Mouse (Mus musculus) gastrocnemius, postnatal 4 days (tissue): Measurements from ENCODE around the gene Rps27l. TPM values are rescaled to one million over a fixed set of nuclear protein-coding genes. Genes with fewer than 3 reads are reported as not detected.
"Not testable (repeated sequence)": the region's sequence is repeated elsewhere in the genome, so short reads cannot be mapped to it uniquely, and the experiment has no call there.

Experiments
- DNase-seq, 2 experiments: peaks; one replicate each; pipeline ENCODE4 v3.0.0; 2021 to 2022; ENCODE audit warnings: low spot score in 2 of 2, mixed read lengths in 2 of 2
- long read RNA-seq, 2 experiments: library from polyadenylated mRNA; stranded (forward); transcript quantifications; one replicate each; pipeline ENCODE4 v2.0.0; 2021
- total RNA-seq, 2 experiments: library from RNA; stranded (reverse); gene quantifications; 2 replicates each; pipeline ENCODE4 v1.2.3; 2021

Rps27l gene
- 100 to 1,000 TPM; 185 to 210 TPM for total RNA-seq
- long read RNA-seq, experiment 1, transcript Rps27l-201 (4 exons, 499 nt) = major isoform, 79 of 83 reads
- long read RNA-seq, experiment 1, partial matches to known transcripts = 3 of 83 reads
- long read RNA-seq, experiment 1, other reads (novel, unspliced or antisense) = 1 of 83 reads
- long read RNA-seq, experiment 2, transcript Rps27l-201 (4 exons, 499 nt) = major isoform, 68 of 70 reads
- long read RNA-seq, experiment 2, partial matches to known transcripts = 0 of 70 reads
- long read RNA-seq, experiment 2, other reads (novel, unspliced or antisense) = 0 of 70 reads

DNA sequence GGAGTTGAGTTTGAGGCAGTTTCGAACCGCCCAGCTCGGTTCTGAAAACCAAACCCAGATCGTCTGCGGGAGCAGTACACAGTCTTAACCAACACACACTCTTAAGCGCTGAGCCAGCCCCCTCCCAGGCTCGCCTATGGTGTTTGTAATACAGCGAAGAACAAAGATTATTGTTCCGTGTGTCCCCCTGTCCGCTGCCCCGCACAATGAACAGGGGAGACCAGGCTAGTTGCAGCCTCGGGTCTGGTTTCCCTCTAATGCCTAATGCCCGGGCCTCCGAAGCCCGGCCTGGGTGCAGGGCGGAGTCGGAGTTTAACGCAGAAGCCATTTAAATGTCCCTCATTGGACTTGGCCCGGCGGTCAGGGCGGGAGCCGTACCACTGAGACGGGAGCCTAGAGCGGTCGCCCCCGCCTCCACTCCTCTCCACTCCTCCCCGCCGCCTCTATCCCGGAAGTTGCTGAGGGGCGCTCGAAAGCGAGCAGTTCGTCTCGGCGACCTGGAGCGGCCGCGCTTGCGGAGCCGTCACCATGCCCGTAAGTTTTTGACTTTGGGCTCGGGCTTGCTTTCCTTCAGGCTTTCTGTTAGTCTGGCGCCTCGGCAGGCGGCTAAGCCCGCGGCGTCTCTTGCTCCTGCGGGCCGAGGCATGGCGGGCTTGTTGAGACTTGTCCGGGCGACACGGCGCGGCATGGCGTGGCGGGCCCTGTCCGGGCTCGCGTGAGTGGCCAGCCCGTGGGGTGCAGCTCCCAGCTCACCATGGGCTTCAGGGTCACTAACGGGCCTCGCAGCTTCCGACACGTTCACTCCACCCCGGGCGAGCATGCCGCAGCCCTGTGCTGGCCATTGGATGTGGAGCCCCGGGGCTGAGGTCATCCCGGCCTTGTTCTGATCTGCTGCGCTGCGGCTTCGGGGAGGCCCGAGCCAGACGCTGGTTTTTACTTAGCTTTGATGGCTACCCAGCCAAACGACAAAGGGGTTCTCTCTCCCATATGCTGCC lies at the start of gene Rps27l:
Gene Rps27l (plus strand): TSS at position 440 of the 995 bp plus-strand sequence.
- peak; percentile 90 to 94 for DNase-seq

DNA sequence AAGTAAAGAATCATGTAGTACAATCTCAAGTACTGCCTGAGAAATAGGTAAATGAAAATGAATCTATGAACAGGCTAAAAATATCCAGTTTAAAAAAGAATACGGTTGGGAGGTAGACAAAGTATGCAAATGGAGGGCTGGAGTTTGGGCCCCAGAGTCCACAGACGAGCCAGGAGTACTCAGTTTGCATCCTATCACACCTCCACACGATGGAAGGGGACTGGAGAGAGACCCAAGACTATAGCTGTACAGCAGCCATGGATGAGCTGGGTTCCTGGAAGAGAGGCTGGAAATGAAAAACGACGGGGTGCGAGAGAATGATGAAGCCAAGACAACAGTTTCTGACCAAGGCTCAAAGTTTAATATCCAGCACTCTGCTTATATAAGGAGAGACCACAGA lies 48.9 kb upstream of the Rps27l start:
- DNase-seq = no peak

DNA sequence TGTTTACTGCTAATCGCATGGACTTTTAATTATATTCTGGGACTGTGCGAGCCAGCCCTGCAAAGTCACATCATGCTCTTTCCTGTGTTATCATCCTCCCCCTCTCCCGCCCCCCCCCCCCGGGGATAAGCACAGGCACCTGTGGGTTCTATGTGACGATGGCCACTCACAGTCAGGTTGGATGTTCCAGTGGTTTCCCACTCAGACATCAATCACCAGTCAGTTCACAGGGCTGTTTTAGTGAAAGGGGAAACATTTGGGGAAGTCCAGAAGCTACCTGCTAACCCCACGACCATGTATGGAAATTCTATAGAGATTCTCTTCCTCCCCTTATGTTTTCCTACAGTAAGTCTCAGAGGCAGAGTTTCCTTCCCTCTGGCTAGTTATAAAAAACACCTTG lies 48.0 kb upstream of the Rps27l start:
- DNase-seq = no peak

DNA sequence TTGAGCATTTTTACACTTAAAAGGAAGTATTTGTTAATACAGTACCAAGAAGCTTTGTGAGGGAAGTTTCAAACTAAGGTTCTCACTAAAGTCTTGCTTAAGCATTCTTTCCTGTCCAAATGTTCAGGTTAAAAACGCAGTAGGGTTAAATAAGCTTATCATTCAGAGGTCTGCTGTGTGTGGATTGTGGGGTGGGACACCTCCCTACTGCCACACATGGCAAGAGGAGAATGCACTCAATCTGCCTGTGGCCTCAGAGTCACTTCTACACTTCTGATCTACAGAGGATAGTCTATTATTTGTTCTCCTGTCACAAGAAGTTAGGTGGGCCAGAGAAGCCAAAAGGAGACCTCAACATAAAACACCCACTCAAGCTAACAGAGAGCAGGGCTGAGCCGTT lies 46.8 kb upstream of the Rps27l start:
- no peak for DNase-seq

DNA sequence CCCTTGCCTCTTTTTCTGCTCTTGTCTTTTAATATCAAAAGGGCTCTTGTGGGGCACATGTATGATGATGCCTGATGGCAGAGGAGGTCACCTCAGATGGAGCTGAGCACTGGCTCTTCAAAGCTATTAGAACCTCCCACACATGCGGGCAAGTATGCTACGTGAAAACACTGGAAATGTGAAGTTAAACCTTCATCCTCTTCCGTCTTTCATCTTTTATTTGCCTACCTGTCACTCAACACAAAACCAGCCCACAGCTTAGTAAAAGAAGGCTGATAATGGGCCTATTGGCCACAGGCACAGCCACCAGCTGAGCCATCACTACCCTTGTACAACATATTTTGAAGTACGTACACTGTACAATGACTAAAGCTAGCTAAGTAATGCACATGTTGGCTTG lies 46.4 kb upstream of the Rps27l start:
- no peak for DNase-seq

DNA sequence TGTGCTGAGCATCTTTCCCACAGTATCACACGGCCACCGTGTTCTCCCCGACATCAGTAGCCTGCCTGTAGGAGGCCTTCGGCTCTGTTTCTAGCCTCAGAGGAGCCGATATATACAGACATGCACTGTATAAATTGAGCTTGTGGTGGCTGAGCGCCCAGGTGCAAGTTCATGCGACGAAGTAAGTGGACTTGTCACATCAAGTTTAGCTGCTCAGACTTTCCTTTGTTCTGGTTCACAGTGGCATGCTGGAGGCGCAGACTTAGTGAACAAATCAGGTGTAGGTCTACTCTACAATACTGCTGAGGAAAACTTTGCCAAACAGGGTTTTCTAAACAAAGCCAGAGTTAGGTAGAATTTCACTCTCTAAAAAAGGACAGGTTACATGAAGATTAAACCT lies 39.9 kb upstream of the Rps27l start:
- DNase-seq = no peak

DNA sequence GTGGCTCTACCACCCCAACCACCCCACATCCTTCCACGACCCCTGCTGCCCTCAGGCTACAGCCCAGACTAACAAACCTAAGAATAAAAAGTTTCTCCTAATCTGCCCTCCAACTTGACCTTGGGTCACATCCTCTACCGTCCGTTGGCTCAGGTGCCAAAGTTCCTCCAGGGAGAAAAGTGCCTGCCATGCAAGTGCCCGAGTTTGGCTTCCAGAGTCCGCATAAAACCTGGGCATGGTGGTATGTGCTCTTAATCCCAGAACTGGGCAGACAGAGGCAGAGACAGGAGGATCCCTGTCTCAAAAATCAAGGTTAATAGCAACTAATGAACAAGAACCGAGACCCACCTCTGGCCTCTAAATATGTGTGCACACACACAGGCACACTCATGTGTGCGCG lies 38.8 kb upstream of the Rps27l start:
- no peak for DNase-seq

DNA sequence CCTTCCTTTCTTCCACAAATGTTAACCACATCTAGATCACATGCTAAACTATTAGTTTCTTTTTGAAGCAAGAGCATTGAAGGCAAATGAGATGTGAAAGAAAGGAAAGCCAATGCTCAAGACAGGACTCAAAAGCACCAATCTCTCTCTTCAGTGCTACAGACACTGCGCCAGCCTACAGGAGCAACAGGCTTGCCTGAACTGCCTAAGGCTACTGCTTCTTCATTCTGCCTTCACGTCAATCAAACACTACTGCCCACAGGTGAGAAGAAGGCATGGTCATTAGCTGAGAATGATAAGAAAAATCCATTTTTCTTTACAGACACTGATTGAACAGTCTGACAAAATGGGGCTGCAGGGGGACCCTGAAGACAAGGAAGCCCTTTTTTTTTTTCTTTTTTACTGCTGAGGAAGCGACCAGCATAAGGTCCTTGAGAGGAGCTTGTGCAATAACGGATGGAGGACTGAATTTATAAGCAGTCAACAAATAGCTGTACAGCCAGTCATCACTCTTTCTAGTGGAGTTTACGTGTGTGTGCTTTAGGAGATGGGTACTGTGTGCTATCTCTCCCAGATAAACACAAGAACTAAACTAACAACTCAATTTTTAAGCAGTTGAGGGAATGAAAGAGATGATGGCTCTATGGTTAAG lies 38.0 kb upstream of the Rps27l start:
- DNase-seq = no peak

DNA sequence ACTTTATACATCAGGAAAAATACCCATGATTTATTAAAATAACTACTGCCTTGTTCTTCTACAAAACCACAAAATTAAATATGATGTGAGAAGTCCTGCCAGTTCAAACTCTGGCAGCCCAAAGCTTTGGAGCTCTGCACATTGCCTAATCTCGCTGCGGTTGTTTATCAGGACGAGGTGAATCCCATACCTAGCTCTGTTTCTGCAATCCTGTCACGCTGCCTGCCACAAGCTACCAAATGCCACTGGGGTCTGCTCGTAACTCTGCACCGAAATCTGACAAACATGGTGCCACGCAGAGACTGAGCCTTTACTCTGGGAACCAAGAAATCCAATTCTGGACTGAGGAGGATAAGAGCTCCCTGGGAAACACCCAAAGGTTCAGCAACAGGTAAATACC lies 36.0 kb upstream of the Rps27l start:
- DNase-seq = no peak

DNA sequence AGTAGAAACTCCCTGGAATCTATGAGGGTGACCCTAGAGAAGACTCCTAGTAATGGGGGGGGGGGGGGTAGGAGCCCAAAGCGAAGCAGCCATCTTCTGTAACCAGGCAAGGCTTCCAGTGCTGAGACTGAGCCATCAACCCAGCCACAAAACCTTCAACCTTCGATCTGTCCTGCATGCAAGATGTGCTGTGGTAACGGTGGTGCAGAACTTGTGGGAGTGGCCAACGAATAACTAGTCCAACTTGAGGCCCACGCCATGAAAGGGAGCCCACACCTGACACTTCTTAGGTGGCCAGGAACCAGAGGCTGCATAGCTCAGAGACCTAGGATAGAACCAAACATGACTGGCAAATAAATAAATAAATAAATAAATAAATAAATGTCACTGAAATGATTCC lies 35.2 kb upstream of the Rps27l start:
- DNase-seq = no peak

DNA sequence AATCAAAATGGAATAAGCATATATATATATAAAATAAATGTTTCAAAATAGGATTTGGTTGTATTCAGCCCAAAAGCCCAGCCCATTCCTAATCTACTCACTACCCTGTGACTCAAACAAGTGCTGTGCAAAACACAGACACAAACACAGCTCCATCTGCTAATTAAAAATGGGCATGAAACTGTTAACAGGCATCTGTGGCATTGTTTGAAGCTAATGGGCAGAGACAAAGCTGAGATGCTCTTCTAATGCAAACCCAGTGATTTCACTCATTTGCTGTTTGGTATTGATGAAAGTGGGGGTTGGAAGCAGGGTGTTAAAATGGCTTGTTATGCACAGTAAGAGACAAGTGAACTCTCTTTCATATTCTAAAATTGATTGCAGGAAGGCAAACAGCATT lies 33.6 kb upstream of the Rps27l start:
- no peak for DNase-seq

DNA sequence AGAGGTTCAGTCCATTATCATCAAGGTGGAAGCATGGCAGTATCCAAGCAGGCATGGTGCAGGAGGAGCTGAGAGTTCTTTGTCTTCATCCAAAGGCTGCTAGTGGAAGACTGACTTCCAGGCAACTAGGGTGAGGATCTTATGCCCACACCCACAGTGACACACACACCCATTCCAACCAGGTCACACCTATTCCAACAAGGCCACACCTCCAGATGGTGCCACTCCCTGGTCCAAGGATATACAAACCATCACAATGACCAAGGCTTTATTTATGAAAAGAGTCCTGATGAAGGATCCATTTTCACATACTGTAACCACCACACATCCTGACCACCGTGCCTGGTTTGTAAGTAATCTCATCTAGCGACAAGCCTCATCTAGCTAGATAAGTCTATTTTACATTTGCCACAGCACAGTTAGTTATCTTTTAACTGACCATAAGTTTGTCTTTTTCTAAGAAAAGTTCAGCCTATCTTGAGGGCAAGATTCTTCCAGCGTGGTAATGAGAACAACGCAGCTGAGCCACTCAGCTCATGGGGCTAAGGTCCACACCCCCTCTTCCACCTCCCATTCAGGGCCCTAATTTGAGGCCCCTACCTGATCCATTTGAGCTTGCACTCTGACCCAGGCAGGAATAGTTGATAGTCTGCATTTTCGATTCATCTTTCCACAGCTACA lies 32.5 kb upstream of the Rps27l start:
- DNase-seq = not testable (repeated sequence)

DNA sequence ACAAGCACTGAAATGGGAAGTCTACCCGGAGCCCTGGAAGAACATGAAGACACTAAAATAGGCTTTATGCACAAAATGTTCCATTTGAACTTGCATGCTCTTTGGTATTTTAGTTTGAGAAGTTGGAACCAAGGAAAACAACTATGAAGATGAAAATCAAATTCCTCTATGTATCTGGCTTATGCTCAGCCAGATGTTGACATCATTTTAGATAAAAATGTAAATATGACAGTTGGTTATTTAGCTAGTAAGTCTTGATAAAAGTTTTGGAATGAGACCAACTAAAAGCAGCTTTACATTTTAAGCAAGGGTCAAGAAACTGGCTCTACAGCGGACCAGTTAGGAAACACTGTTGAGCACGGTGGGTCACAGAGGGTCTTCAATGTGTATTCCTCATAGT lies 31.3 kb upstream of the Rps27l start:
- no peak for DNase-seq

DNA sequence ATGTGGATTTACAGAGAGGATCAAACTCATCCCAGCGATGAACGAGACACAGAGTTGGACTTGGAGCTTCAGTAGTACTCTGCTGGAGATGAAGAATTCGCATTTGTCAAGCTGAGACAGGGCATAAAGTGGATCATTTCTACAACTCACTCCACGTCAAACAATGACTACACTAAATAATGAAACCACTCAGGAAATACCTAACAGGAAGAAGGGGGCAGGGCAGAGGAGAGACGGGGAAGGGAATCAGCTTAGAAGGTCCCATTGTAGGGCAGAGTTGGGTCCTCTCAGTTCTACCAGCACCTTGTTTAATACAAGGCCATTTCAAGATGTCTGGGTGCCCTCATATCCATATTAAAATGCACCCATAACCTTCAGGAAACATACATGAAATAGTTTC lies 30.5 kb upstream of the Rps27l start:
- DNase-seq = no peak

DNA sequence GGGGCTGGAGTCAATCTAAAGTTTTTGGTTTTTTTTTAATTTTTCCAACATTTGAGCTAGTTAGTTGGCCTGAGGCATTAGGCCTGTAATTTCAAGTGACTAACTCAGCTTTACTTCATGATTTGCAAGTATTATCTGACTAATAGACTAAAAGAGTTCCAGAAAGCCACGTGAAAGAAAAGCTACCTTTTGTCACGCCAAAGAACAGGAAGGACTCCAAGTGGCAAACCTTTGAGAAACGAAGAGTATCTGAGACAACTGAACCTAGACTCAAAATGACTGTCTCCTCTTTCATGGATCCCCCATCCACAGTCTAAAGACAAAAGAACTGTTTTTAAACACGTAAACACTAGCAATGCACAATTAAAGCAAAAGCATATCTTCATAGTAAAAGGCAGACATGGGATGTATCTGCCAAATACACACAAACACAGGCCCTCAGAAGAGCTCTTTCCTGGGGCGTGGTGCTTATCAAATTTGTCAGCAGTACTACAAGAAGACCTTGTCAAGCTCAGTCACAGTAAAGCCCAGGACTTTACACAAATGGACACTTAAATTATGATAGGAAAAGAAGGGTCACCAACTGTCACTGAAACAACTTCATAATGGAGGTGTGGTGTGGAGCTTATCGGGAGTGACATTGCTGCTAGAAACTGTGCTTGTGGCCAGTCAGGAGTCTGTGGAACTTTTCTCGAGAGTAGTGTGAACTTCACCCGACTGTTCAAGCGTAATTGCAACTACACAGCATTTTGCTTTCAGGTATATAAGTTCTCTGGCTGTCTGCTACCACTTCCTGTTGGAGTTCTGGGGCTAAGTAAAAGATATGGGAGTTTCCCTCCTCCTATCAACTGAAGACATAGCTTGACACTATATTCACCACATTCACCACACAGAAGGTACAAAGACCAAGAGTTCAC lies 29.8 kb upstream of the Rps27l start:
- DNase-seq = no peak

DNA sequence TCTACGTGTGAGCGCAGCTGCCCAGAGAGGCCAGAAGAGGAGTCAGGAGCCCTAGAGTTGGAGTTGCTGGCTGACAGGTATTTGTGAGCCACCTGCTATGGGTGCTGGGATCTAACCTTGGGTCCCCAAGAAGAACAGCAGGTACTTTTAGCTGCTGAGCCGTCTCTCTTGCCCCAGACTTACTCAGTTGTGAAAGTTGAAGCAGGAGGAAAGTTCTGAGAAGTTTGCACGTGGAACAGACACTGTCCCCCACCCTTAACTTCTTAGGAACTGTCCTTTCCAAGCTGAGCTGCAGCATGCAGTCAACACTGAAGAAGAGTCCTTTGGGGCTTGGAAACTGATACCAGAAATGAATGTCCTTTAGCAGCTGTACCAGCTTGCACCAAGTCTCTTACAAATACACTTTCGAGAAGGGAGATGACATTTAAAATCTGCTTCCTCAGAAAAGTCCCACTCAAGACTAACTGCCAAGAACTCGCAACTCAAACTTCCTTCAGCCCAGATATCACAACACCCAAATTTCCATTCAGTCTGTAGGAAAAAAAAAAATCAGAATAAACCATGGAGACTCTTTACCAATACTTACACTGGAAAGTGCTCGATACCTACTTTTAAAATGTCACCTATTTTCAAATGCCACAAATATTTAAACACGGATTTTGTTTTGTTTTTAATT lies 28.5 kb upstream of the Rps27l start:
- no peak for DNase-seq

DNA sequence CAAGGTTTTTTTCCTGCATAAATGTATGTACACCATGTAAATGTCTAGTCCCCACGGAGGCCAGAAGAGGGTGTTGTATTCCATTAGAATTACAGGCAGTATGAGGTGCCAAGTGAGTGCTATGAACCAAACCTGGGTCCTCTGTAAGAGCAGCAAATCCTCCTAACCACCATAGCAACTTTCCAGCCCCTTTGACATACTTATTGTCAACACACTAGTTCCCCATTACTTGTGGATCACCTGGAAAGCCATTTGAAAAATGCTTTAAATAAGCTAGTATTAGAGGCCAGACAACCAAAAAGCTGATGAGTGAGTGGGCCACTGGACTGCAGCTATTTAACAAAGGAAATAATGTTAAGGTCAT lies 28.0 kb upstream of the Rps27l start:
- DNase-seq = no peak

DNA sequence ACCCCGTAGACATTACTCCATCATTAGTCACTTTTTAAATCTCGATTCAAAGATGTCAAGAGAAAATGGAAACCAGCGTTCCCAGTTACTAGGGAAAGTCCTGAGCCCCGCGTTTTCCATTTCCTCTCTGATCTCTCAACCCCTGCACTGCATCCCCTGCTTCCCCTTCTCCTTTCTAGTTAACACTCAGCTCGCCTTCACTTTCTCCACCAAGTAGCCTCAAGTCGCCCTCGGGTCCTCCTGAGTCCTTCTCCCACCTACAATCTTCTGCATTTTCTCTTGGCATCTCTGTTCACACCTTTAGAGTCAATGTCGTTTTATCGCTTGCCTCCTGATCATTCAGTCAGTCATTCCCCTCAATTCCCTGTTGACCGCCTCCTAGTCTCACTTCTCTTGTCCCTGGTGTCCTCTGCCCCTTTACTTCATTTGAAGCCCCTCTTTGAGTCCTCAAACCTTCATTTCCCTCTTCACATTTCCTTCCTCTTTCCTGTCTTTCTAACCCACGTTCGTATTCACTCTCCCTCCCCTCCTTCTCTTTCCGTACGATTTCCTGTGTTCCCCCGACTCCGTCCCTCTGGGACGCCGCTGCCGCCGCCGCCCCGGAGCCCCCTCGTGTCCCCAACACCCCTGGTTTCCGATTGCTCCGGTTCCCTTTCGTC lies 27.1 kb upstream of the Rps27l start:
- DNase-seq = no peak

DNA sequence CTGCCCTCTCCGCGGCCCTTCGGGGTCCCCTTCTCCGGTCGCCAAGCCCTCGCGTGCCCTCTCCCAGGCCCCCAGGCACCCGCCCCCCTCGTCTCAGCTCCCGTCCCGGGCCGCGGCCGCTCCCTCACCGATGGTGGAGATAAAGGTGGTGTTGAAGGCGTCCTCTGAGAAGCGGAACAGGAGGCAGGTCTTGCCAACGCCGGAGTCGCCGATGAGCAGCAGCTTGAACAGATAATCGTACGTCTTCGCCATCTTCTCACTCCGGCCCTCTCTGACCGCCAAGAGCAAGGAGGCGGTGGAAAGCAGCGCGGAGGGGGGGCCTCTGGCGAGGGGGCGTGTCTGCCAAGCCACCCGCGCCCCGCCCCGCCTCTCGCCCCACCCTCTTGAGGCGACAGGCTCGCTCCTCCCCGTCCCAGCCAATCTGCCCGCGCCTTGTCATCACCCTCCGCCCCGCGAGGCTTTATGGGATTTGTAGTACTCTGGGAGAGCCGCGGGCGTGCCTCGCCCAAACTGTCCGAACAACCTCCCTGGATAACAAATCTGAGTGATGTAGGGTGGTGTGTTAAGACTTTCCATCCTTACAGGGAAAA lies 26.4 kb upstream of the Rps27l start, which contains the start of gene Rab8b:
Gene Rab8b (minus strand): TSS at position 306 of the 590 bp plus-strand sequence.
- peak; percentile 97 to 99 for DNase-seq
